Mouse (Mus musculus) hindbrain, postnatal 0 days (tissue): ENCODE data around the gene Rin2. TPM values are rescaled to one million over a fixed set of nuclear protein-coding genes. Genes with fewer than 3 reads are reported as not detected.

Experiments used
- ATAC-seq: fragments of 200-750 bp; cut with Nextera tagmentation; 2 replicates; pipeline ENCODE4 v1.8.0; 2017; ENCODE audit warnings: mild to moderate bottlenecking, moderate TSS enrichment, moderate library complexity
- DNase-seq: peaks from one replicate; pipeline ENCODE4 v3.0.0-alpha.2; 2015; ENCODE audit warnings: low spot score
- H3K27ac ChIP-seq: fragments of 300-500 bp; sonication (generic); 2 replicates; pipeline ENCODE4 v1.5.1; 2014; ENCODE audit warnings: mild to moderate bottlenecking
- H3K27me3 ChIP-seq: fragments of 300-500 bp; sonication (generic); 2 replicates; pipeline ENCODE4 v1.6.1; 2014; ENCODE audit warnings: low read length, mixed read lengths; ENCODE audit not compliant: insufficient read depth
- H3K36me3 ChIP-seq: fragments of 300-500 bp; sonication (generic); 2 replicates; pipeline ENCODE4 v1.6.1; 2014; ENCODE audit warnings: low read length, mixed read lengths; ENCODE audit not compliant: insufficient read depth
- H3K4me1 ChIP-seq: fragments of 300-500 bp; sonication (generic); 2 replicates; pipeline ENCODE4 v1.6.1; 2014; ENCODE audit warnings: antibody characterized with exemption, low read length, mixed read lengths; ENCODE audit not compliant: insufficient read depth
- H3K4me2 ChIP-seq: fragments of 300-500 bp; sonication (generic); 2 replicates; pipeline ENCODE4 v1.6.1; 2014; ENCODE audit warnings: low read depth, mild to moderate bottlenecking, low read length, moderate library complexity, mixed read lengths
- H3K4me3 ChIP-seq: fragments of 300-500 bp; sonication (generic); 2 replicates; pipeline ENCODE4 v1.5.1; 2014; ENCODE audit warnings: low read length
- H3K9ac ChIP-seq: fragments of 300-500 bp; sonication (generic); replicated peaks from 2 replicates; pipeline ENCODE4 v1.6.1; 2014; ENCODE audit warnings: mild to moderate bottlenecking, low read length, moderate library complexity, mixed read lengths
- H3K9me3 ChIP-seq: fragments of 300-500 bp; sonication (generic); 2 replicates; pipeline ENCODE4 v1.6.1; 2016; ENCODE audit warnings: low read length, mixed read lengths
- CTCF ChIP-seq: IDR thresholded peaks from 2 replicates; pipeline ENCODE4 v1.5.1; 2016; ENCODE audit warnings: antibody characterized with exemption, control low read depth, low read depth
- WGBS: fragments of 180-500 bp; shearing (Covaris S2); extraction: QIAGEN DNeasy Blood & Tissue Kit; methylation state at CpG from one replicate; pipeline ENCODE4 v1.1.7; 2014; 5-methylcytosine and 5-hydroxymethylcytosine counted together
- polyA plus RNA-seq: library from polyadenylated mRNA; unstranded; fragments of >200 nt; fragmentation: Nextera tagmentation; extraction: Ambion mirVana; gene quantifications from 2 replicates; pipeline ENCODE4 v1.2.1, GENCODE M21; 2015
- total RNA-seq: library from RNA; depleted of rRNA; stranded (reverse); fragments of >200 nt; gene quantifications from 2 replicates; pipeline ENCODE4 v1.2.3, GENCODE M21; 2014

The Rin2 gene
- total and polyA plus RNA-seq, 2 experiments from 2014 or later = 9.4 to 11.7 TPM

- no peaks in the 10 kb centered on the region for H3K36me3 ChIP-seq
- no peaks in the 10 kb centered on the region for H3K9me3 ChIP-seq
- WGBS = 84% methylated on average over 1 of the region's 1 CpGs
- DNase-seq (no peak), ATAC-seq (no peak)
- H3K4me2 ChIP-seq = no peak overlapping the region
- no peaks in the 10 kb centered on the region for H3K4me1 ChIP-seq
- no peak overlapping the region for H3K27ac ChIP-seq
- no peak overlapping the region for H3K4me3 ChIP-seq
- TF ChIP-seq CTCF = no peak
- H3K9ac ChIP-seq = no peak overlapping the region
- no peaks in the 10 kb centered on the region for H3K27me3 ChIP-seq
Measured at GRCm38 (mm10) chr2:145724288-145724687, 49.3 kb downstream of the Rin2 start.

GRCm38 (mm10) chr2:145729414-145729813 is 54.4 kb downstream of the Rin2 start:
- Histone ChIP-seq H3K4me1 (no peaks in the 10 kb centered on the region), H3K27me3 (no peaks in the 10 kb centered on the region), H3K9me3 (no peaks in the 10 kb centered on the region), H3K36me3 (no peaks in the 10 kb centered on the region), H3K9ac (no peak overlapping the region), H3K4me2 (no peak overlapping the region), H3K4me3 (no peak overlapping the region), H3K27ac (no peak overlapping the region)
- TF ChIP-seq CTCF = no peak
- 82% methylated on average over 7 of the region's 7 CpGs for WGBS
- DNase-seq (no peak), ATAC-seq (no peak)

DNA sequence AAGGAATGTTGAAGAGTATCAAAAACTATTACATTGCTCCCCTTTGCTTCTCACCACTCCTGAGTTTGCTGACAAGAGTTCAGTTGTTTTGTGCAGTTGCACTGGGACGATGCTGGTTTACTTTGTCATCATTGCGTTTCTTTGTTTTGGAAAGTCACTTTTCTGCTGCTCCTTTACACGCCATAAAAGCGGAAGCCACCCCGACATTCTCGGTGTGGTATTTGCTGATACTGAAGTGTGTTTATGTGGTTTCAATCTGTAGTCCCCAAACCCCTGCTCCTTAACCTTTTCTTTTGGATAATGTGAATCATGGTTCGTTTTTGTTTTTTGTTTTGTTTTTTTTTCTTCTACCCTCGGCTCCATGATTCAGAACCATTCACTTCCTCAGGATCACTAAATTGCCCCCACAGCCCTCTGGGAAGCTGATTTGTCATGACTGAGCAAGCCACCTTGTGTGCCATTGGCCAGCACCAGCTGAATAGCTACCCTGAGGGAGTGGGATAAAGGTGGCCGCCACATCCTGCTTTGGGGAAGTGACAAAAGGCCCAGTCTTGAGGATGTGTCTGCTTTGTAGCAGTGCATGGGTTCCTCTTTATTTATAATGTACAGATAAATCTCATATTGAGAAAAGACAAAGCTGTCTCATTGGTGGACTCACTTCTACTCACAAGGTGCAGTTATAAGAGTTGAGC is 55.3 kb downstream of the Rin2 start:
- H3K9ac ChIP-seq = no peak overlapping the region
- DNase-seq = no peak
- no peak overlapping the region for H3K4me2 ChIP-seq
- 84% methylated on average over 9 of the region's 9 CpGs for WGBS
- no peaks in the 10 kb centered on the region for H3K36me3 ChIP-seq
- no peak overlapping the region for H3K4me3 ChIP-seq
- TF ChIP-seq CTCF = no peak
- ATAC-seq = no peak
- no peaks in the 10 kb centered on the region for H3K9me3 ChIP-seq
- H3K4me1 ChIP-seq = no peaks in the 10 kb centered on the region
- no peak overlapping the region for H3K27ac ChIP-seq
- no peaks in the 10 kb centered on the region for H3K27me3 ChIP-seq

GRCm38 (mm10) chr2:145730905-145731304 is 55.9 kb downstream of the Rin2 start:
- Histone ChIP-seq H3K9ac (no peak overlapping the region), H3K27me3 (no peaks in the 10 kb centered on the region), H3K27ac (no peak overlapping the region), H3K4me1 (no peaks in the 10 kb centered on the region), H3K9me3 (no peaks in the 10 kb centered on the region), H3K36me3 (no peaks in the 10 kb centered on the region), H3K4me3 (no peak overlapping the region), H3K4me2 (no peak overlapping the region)
- DNase-seq (no peak), ATAC-seq (no peak)
- 87% methylated on average over 7 of the region's 7 CpGs for WGBS
- no peak for TF ChIP-seq CTCF

- Histone ChIP-seq H3K4me3 (no peak overlapping the region), H3K9me3 (no peaks in the 10 kb centered on the region), H3K36me3 (no peaks in the 10 kb centered on the region), H3K27ac (no peak overlapping the region), H3K9ac (no peak overlapping the region), H3K27me3 (no peaks in the 10 kb centered on the region), H3K4me2 (no peak overlapping the region), H3K4me1 (no peaks in the 10 kb centered on the region)
- WGBS = 58% methylated on average over 5 of the region's 5 CpGs
- ATAC-seq (no peak), DNase-seq (no peak)
- TF ChIP-seq CTCF = no peak
Measured at GRCm38 (mm10) chr2:145735079-145735478, 60.1 kb downstream of the Rin2 start.

DNA sequence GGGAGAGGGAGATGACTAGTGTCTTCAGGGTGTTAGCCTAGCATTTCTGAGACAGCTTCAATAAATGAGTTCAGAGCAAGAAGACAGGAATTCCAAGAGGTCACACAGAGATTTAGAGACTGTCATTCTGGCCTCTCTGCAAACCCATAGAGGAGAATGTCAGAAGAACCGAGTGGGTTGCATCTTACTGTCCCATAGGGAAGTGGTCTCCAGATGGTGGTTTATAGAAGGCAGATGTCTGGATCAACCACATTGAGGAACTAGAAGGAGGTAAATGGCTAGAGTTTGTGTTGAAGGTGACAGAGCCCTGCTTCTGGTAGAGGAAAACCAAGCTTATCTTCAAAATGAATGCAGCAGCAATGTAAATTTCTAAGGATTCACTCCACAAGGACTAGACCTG is 61.5 kb downstream of the Rin2 start:
- DNase-seq = no peak
- Histone ChIP-seq H3K9ac (no peak overlapping the region), H3K4me1 (no peaks in the 10 kb centered on the region), H3K4me3 (no peak overlapping the region), H3K36me3 (no peaks in the 10 kb centered on the region), H3K9me3 (no peaks in the 10 kb centered on the region), H3K27me3 (no peaks in the 10 kb centered on the region), H3K27ac (no peak overlapping the region), H3K4me2 (no peak overlapping the region)
- WGBS = 69% methylated on average over 1 of the region's 1 CpGs
- no peak for TF ChIP-seq CTCF
- no peak for ATAC-seq

GRCm38 (mm10) chr2:145737196-145737595 is 62.2 kb downstream of the Rin2 start:
- H3K27ac ChIP-seq = no peak overlapping the region

More at GRCm38 (mm10) chr2:145737196-145737595, 62.2 kb downstream of the Rin2 start:
- no peak for TF ChIP-seq CTCF
- no peak for ATAC-seq
- Histone ChIP-seq H3K4me3 (no peak overlapping the region), H3K4me2 (no peak overlapping the region), H3K27me3 (no peaks in the 10 kb centered on the region), H3K9me3 (no peaks in the 10 kb centered on the region), H3K9ac (no peak overlapping the region), H3K4me1 (no peaks in the 10 kb centered on the region), H3K36me3 (no peaks in the 10 kb centered on the region)
- DNase-seq = no peak
- 46% methylated on average over 5 of the region's 5 CpGs for WGBS
